Mouse (Mus musculus): ENCODE measurements around the gene Adipoq. TPM values are rescaled to one million over a fixed set of nuclear protein-coding genes. Genes with fewer than 3 reads are reported as not detected.

Gene Adipoq
- polyA plus RNA-seq, 2 experiments, result 0.26 to 0.29 TPM

DNA sequence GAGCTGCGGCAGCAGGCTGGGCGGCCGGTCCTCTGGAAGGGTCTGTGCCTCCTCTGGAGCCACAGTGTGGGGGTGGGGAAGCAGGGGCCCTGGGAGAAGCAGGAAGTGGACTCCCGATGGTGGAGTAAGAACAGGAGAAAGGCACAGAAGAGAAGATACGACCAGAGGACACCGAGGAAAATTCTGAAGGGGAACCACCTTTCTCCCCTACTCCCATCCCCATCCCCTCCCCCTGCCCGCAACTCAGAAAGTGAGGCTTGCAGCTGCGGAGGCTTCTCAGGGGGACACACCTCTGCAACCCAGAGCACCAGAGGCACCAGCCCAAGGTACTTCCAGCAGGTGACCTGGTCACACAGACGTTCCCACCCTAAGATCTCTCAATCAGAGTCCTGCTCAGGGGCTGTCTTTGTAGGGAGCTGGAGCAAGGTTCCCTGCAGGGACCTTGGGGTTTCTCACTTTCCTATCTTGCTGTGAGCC, 46.2 kb upstream of the Adipoq start:
- Histone ChIP-seq H3K27me3 (ENCODE audit: control insufficient read depth, insufficient read depth, low read length) (no peaks in the 10 kb centered on the region), H3K36me3 (ENCODE audit: control insufficient read depth, insufficient read depth, low read length) (no peaks in the 10 kb centered on the region), H3K27ac (replicated peaks; ENCODE audit: low read depth, low read length) (no peak overlapping the region), H3K4me1 (ENCODE audit: control insufficient read depth, insufficient read depth, low read length) (peaks cover 5% of the 10 kb centered on the region; the same call in 1 of the 2 replicates), H3K9ac (ENCODE audit: low read depth, low read length, severe bottlenecking) (peak overlapping the region; percentile 52), H3K9me3 (ENCODE audit: control insufficient read depth, low read length) (no peaks in the 10 kb centered on the region), H3K4me3 (replicated peaks; ENCODE audit: low read length) (peak overlapping the region; percentile 35), H3K4me2 (replicated peaks; ENCODE audit: low read depth, low read length, severe bottlenecking) (peak overlapping the region; percentile 63)
- no peak for DNase-seq (ENCODE audit: low spot score)
- no peak for TF ChIP-seq POLR2A (IDR thresholded peaks at IDR 0.05; ENCODE audit: borderline replicate concordance, extremely low read depth, insufficient read depth, insufficient read length)
- whole genome bisulfite sequencing, result 3% methylated on average over 9 of the region's 9 CpGs
- peak; percentile 70 for ATAC-seq (ENCODE audit: low FRiP score, low read depth)

GRCm38 (mm10) chr16:23100613-23101012, 45.7 kb upstream of the Adipoq start:
- TF ChIP-seq POLR2A (IDR thresholded peaks at IDR 0.05; ENCODE audit: borderline replicate concordance, extremely low read depth, insufficient read depth, insufficient read length), result no peak
- DNase-seq (ENCODE audit: low spot score), result no peak
- Histone ChIP-seq H3K4me1 (ENCODE audit: control insufficient read depth, insufficient read depth, low read length) (peaks cover 5% of the 10 kb centered on the region; the same call in 1 of the 2 replicates), H3K27ac (replicated peaks; ENCODE audit: low read depth, low read length) (no peak overlapping the region), H3K4me2 (replicated peaks; ENCODE audit: low read depth, low read length, severe bottlenecking) (peak overlapping the region; percentile 63), H3K4me3 (replicated peaks; ENCODE audit: low read length) (peak overlapping the region; percentile 35), H3K27me3 (ENCODE audit: control insufficient read depth, insufficient read depth, low read length) (no peaks in the 10 kb centered on the region), H3K36me3 (ENCODE audit: control insufficient read depth, insufficient read depth, low read length) (no peaks in the 10 kb centered on the region), H3K9ac (ENCODE audit: low read depth, low read length, severe bottlenecking) (peak overlapping the region; percentile 52), H3K9me3 (ENCODE audit: control insufficient read depth, low read length) (no peaks in the 10 kb centered on the region)
- 0 out of 2 replicates have a peak, but pooled peaks have one; percentile 5 for ATAC-seq (ENCODE audit: low FRiP score, low read depth)
- 21% methylated on average over 10 of the region's 10 CpGs for WGBS

GRCm38 (mm10) chr16:23102340-23103037, 43.8 kb upstream of the Adipoq start:
- H3K4me3 ChIP-seq (replicated peaks; ENCODE audit: low read length), result peak overlapping the region; percentile 38
- H3K27me3 ChIP-seq (ENCODE audit: control insufficient read depth, insufficient read depth, low read length), result no peaks in the 10 kb centered on the region
- H3K27ac ChIP-seq (replicated peaks; ENCODE audit: low read depth, low read length), result no peak overlapping the region
- no peak for ATAC-seq (ENCODE audit: low FRiP score, low read depth)
- H3K9ac ChIP-seq (ENCODE audit: low read depth, low read length, severe bottlenecking), result peak overlapping the region; percentile 52; the same call in 1 of the 2 replicates
- peak overlapping the region; percentile 60 for H3K4me2 ChIP-seq (replicated peaks; ENCODE audit: low read depth, low read length, severe bottlenecking)
- DNase-seq (ENCODE audit: low spot score), result no peak
- 13% methylated on average over 15 of the region's 15 CpGs for WGBS
- peaks cover 7% of the 10 kb centered on the region; the same call in 1 of the 2 replicates for H3K4me1 ChIP-seq (ENCODE audit: control insufficient read depth, insufficient read depth, low read length)
- H3K9me3 ChIP-seq (ENCODE audit: control insufficient read depth, low read length), result no peaks in the 10 kb centered on the region
- no peak for TF ChIP-seq POLR2A (IDR thresholded peaks at IDR 0.05; ENCODE audit: borderline replicate concordance, extremely low read depth, insufficient read depth, insufficient read length)
- no peaks in the 10 kb centered on the region for H3K36me3 ChIP-seq (ENCODE audit: control insufficient read depth, insufficient read depth, low read length)

- Histone ChIP-seq H3K9me3 (ENCODE audit: control insufficient read depth, low read length) (no peaks in the 10 kb centered on the region), H3K4me3 (replicated peaks; ENCODE audit: low read length) (peak overlapping the region; percentile 38), H3K9ac (ENCODE audit: low read depth, low read length, severe bottlenecking) (peak overlapping the region; percentile 52; the same call in 1 of the 2 replicates), H3K27ac (replicated peaks; ENCODE audit: low read depth, low read length) (no peak overlapping the region), H3K4me2 (replicated peaks; ENCODE audit: low read depth, low read length, severe bottlenecking) (peak overlapping the region; percentile 60), H3K4me1 (ENCODE audit: control insufficient read depth, insufficient read depth, low read length) (peaks cover 7% of the 10 kb centered on the region; the same call in 1 of the 2 replicates), H3K36me3 (ENCODE audit: control insufficient read depth, insufficient read depth, low read length) (no peaks in the 10 kb centered on the region), H3K27me3 (ENCODE audit: control insufficient read depth, insufficient read depth, low read length) (no peaks in the 10 kb centered on the region)
- 38% methylated on average over 17 of the region's 17 CpGs for WGBS
- TF ChIP-seq POLR2A (IDR thresholded peaks at IDR 0.05; ENCODE audit: borderline replicate concordance, extremely low read depth, insufficient read depth, insufficient read length), result no peak
- DNase-seq (ENCODE audit: low spot score), result no peak
- no peak for ATAC-seq (ENCODE audit: low FRiP score, low read depth)
Measured at GRCm38 (mm10) chr16:23103038-23103745, 43.1 kb upstream of the Adipoq start.

DNA sequence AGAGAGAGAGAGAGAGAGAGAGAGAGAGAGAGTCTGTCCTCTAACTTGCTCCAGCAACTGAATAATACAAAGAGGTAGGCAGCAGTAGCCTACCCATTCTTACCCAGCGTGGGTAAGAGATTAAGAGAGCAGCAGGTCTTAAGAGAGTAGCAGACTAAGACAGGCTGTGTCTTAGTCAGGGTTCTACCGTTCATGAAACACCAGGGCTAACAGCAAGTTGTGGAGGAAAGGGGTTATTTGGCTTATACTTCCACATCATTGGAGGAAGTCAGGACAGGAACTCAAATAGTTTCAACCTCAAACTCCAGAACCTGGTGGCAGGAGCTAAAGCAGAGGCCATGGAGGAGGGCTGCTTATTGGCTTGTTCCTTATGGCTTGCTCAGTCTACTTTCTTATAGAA, 42.5 kb upstream of the Adipoq start:
- DNase-seq (ENCODE audit: low spot score) (no peak), ATAC-seq (ENCODE audit: low FRiP score, low read depth) (no peak)
- Histone ChIP-seq H3K4me3 (replicated peaks; ENCODE audit: low read length) (no peak overlapping the region), H3K27ac (replicated peaks; ENCODE audit: low read depth, low read length) (no peak overlapping the region), H3K36me3 (ENCODE audit: control insufficient read depth, insufficient read depth, low read length) (peaks cover 6% of the 10 kb centered on the region), H3K9me3 (ENCODE audit: control insufficient read depth, low read length) (no peaks in the 10 kb centered on the region), H3K27me3 (ENCODE audit: control insufficient read depth, insufficient read depth, low read length) (no peaks in the 10 kb centered on the region), H3K9ac (ENCODE audit: low read depth, low read length, severe bottlenecking) (no peak overlapping the region), H3K4me1 (ENCODE audit: control insufficient read depth, insufficient read depth, low read length) (peaks cover 7% of the 10 kb centered on the region; the same call in 1 of the 2 replicates), H3K4me2 (replicated peaks; ENCODE audit: low read depth, low read length, severe bottlenecking) (no peak overlapping the region)
- TF ChIP-seq POLR2A (IDR thresholded peaks at IDR 0.05; ENCODE audit: borderline replicate concordance, extremely low read depth, insufficient read depth, insufficient read length), result no peak
- 69% methylated on average over 2 of the region's 2 CpGs for WGBS

Measured in limb, embryonic 14.5 days (tissue).